Mouse (Mus musculus) brain, embryonic 14.5 days (tissue): ENCODE data around the gene Hus1b.

Experiments used
- CTCF ChIP-seq: fragments of 200-500 bp; IDR thresholded peaks from 2 replicates; pipeline ENCODE4 v1.5.1; 2012; ENCODE audit warnings: inconsistent platforms, mild to moderate bottlenecking, moderate library complexity, borderline replicate concordance; ENCODE audit not compliant: insufficient read depth, insufficient read length; ENCODE audit errors: extremely low read depth
- POLR2A ChIP-seq: fragments of 200-500 bp; IDR thresholded peaks from 2 replicates; pipeline ENCODE4 v1.6.1; 2012; ENCODE audit warnings: mild to moderate bottlenecking, inconsistent platforms, borderline replicate concordance; ENCODE audit not compliant: poor library complexity, insufficient read depth, insufficient read length, severe bottlenecking; ENCODE audit errors: extremely low read depth

DNA sequence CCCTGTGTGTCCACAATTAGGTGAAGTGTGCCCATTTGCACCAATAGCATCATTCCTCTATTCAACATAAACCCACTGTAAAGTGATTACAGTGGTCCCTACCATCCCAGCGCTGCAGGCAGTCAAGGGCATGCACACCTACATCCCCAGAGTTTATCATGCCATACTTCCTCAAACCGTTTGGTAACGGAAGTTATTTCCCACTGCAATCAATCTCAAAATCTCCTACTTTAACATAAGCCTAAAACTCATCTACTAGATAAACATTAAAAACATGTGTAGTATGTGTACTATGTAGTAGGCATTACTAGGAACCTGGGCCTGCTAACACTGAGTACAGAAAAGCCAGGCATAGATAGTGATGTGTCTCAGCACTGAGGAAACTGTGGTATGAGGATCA is 23.5 kb upstream of the Hus1b start:
- TF ChIP-seq POLR2A (no peak), CTCF (no peak)
